Mouse (Mus musculus) testis, adult 2 months (tissue): ENCODE measurements around the gene Nfu1. TPM values are rescaled to one million over a fixed set of nuclear protein-coding genes. Genes with fewer than 3 reads are reported as not detected.
"Not testable (repeated sequence)": the region's sequence is repeated elsewhere in the genome, so short reads cannot be mapped to it uniquely, and the experiment has no call there.

Source experiments
- H3K27ac ChIP-seq: fragments of 200-500 bp; 2 replicates; pipeline ENCODE4 v1.5.1; 2012; ENCODE audit warnings: low read depth, low read length; ENCODE audit not compliant: control insufficient read depth, insufficient read depth
- H3K27me3 ChIP-seq: fragments of 200-500 bp; 2 replicates; pipeline ENCODE4 v1.6.1; 2012; ENCODE audit warnings: mild to moderate bottlenecking, low read length, moderate library complexity; ENCODE audit not compliant: control insufficient read depth, insufficient read depth
- H3K36me3 ChIP-seq: fragments of 200-500 bp; 2 replicates; pipeline ENCODE4 v1.6.1; 2012; ENCODE audit warnings: mild to moderate bottlenecking, low read length; ENCODE audit not compliant: control insufficient read depth, insufficient read depth
- H3K4me1 ChIP-seq: fragments of 200-500 bp; 2 replicates; pipeline ENCODE4 v1.6.1; 2012; ENCODE audit warnings: low read length; ENCODE audit not compliant: control insufficient read depth, insufficient read depth
- H3K4me3 ChIP-seq: fragments of 200-500 bp; 2 replicates; pipeline ENCODE4 v1.5.1; 2012; ENCODE audit warnings: low read depth, mild to moderate bottlenecking, low read length, moderate library complexity, mixed read lengths; ENCODE audit not compliant: control insufficient read depth
- CTCF ChIP-seq: fragments of 200-500 bp; IDR thresholded peaks from 2 replicates; pipeline ENCODE4 v1.5.1; 2012; ENCODE audit warnings: low read depth, mild to moderate bottlenecking, inconsistent platforms, low read length, moderate library complexity; ENCODE audit not compliant: control insufficient read depth, insufficient read depth, insufficient replicate concordance
- POLR2A ChIP-seq: fragments of 200-500 bp; IDR thresholded peaks from 2 replicates; pipeline ENCODE4 v1.6.1; 2012; ENCODE audit warnings: low read depth, mild to moderate bottlenecking, inconsistent platforms, low read length, moderate library complexity; ENCODE audit not compliant: control insufficient read depth
- polyA plus RNA-seq: library from polyadenylated mRNA; depleted of rRNA; stranded (reverse); fragments of >200 nt; gene quantifications from 2 replicates; pipeline ENCODE4 v1.2.3, GENCODE M21; 2012

The Nfu1 gene
- polyA plus RNA-seq, 1 experiment: 119 TPM

DNA sequence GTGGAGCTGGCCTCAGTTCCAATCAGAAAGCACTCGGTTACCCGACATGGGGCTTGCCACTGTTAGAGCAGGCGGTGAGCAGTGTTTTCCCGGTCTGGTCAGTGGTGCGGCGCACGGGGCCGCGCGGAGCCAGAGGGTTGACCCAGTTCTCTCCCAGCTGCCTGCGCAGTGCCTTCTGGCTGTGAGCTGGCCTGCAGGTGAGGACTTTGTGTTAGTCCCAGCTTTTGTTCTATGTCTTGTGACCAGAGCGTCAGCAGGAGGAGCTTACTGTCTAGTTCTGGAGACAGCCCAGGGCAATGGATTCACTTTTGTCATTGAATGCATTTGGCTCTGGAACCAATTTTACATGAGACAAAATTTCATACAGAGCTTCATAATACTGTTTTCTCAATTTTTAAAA is 12.8 kb downstream of the Nfu1 start:
- peaks cover 6% of the 10 kb centered on the region for H3K36me3 ChIP-seq
- TF ChIP-seq POLR2A (no peak), CTCF (no peak)
- H3K4me3 ChIP-seq: no peak overlapping the region

DNA sequence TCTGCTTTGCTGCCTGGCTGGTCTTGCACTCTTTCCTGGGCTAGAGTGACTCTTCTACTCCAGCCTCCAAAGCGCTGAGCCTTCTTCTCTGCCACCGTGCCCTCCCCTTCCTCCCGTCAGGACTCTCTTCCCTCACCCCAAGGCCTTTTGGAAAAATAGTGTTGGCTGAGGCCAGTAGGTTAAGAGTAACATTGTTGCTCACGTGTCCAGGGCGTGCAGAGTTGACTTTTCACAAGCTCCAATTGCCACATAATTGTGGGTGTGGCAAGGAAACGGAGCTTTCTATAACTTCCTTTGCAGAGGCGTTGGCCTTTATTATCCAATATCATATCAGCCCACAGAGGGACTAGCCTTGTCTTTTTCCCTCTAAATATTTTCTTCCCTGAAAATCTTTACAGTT is 17.9 kb downstream of the Nfu1 start:
- no peak overlapping the region for H3K4me3 ChIP-seq
- no peaks in the 10 kb centered on the region; the same call in 1 of the 2 replicates for H3K4me1 ChIP-seq
- H3K27me3 ChIP-seq: no peaks in the 10 kb centered on the region
- peaks cover 4% of the 10 kb centered on the region for H3K36me3 ChIP-seq
- no peak overlapping the region for H3K27ac ChIP-seq
- TF ChIP-seq CTCF: no peak

More for the DNA sequence above, 12.8 kb downstream of the Nfu1 start:
- no peak overlapping the region for H3K27ac ChIP-seq
- H3K4me1 ChIP-seq: no peaks in the 10 kb centered on the region
- H3K27me3 ChIP-seq: no peaks in the 10 kb centered on the region

DNA sequence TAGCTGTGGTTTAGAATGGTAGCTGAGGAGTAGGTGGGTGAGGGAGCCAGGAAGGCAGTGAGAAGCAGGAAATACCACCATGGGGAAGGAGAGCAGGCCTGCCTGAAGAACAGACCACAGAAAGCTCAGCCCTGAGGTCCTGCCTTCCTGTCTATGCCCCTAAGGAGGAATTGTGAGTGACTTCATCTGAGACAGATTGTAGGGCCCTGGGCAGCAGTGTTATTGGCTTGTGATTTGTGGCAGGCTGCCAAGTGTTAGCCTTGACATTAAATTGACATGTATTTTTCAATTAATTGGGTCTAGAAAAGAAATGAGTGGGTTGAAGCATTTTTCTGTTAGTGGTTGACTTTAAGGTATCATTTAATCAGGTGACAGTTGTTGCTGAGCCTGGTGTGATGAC is 19.8 kb downstream of the Nfu1 start:
- TF ChIP-seq CTCF: no peak
- TF ChIP-seq POLR2A: no peak
- Histone ChIP-seq H3K4me1 (no peaks in the 10 kb centered on the region; the same call in 1 of the 2 replicates), H3K4me3 (no peak overlapping the region), H3K36me3 (no peaks in the 10 kb centered on the region), H3K27ac (no peak overlapping the region), H3K27me3 (no peaks in the 10 kb centered on the region)

DNA sequence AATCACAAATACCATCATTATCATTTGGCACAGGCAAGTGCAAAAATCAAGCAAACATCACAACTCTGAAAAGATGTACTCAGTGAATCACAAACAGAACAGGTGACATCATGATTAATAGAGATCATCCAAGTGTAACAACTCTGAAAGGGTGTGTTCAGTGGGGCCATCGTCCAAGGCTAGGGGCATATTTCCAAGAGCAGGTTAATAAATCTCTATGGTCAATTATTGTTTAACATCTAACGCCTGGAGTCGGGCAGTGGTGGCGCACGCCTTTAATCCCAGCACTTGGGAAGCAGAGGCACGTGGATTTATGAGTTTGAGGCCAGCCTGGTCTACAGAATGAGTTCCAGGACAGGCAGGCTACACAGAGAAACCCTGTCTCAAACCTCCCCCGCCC is 22.3 kb downstream of the Nfu1 start:
- not testable (repeated sequence) for H3K36me3 ChIP-seq, H3K4me1 ChIP-seq, H3K27ac ChIP-seq, H3K27me3 ChIP-seq, H3K4me3 ChIP-seq

DNA sequence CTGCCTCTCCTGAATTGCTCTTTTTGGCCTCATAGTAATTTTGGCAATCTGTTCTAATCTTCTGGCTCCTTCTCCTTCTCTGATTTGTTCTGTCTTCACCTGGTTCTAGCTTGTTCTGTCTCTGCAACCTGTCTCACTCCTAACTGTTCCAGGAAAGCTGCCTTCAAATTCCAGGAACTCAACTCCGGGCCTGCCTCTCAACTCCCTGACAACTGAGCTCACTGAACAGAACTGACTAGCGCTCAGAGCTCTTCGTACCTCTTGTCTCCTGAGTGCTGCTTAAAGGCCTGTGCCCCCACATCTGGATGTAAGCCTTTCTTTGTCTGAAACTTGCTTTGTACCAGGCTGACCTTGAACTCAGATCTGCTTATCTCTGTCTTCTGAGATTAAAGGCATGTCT is 23.4 kb downstream of the Nfu1 start:
- no peaks in the 10 kb centered on the region for H3K4me1 ChIP-seq
- TF ChIP-seq CTCF: no peak
- TF ChIP-seq POLR2A: no peak
- no peaks in the 10 kb centered on the region for H3K36me3 ChIP-seq
- H3K27me3 ChIP-seq: no peaks in the 10 kb centered on the region
- no peak overlapping the region for H3K27ac ChIP-seq
- no peak overlapping the region for H3K4me3 ChIP-seq

DNA sequence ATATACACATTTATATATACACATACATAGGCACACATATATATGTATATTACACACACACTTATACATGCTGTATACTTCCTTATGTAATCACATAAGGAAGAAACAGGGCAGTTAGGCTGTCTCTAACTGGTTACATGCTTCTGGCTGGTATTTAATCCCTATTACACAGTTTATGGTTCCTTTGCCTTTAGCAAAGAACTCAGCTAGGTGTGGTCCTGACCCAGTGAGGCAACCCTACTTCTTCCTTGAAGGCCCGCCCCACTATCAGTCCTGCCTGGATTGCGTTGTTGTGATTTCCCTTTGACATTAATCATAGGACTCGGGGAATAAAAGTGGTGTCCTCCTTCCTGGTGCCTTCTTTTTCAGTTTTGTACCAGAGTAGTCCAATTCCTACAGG is 25.4 kb downstream of the Nfu1 start:
- Histone ChIP-seq H3K4me3 (no peak overlapping the region), H3K27ac (no peak overlapping the region), H3K4me1 (no peaks in the 10 kb centered on the region), H3K36me3 (no peaks in the 10 kb centered on the region), H3K27me3 (no peaks in the 10 kb centered on the region)
- TF ChIP-seq POLR2A (no peak), CTCF (no peak)

DNA sequence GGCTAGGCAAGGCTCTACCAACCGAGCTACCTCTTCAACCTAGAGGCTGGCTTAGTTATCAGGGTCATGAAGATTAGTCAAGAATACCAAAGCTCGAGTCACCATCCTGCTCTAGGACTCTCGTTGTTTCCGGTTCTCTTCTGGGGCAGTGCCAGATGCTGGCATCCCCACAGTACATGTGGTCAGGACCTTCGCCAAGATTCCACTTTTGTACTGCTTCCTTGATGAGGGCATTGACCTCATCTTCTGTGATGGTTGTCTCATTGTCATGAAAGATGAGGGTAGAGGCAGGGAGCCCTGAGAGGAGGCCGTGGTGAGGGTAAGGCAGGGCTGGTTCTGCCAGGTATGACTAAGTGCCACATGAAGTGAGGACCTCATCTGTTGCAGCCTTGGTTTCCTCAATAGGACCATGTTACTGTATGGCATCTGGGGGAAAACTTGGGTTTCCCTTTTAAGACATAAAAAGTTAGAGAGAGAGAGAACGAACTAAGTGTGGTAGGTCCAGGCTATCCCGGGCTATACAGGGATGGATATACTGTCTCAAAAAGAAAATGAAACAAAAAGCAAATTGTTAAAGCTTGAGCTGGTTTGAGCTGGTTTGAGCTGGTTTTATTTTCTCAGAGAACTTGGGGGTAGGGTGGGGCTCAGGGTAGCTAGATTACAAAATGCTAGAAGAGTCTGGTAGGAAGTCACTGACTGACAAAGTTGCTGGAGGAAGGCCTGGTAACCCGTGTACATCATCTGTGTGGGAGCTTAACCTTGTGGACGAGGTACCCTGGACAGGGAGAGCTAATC is 29.0 kb downstream of the Nfu1 start:
- no peaks in the 10 kb centered on the region for H3K27me3 ChIP-seq
- H3K36me3 ChIP-seq: no peaks in the 10 kb centered on the region
- TF ChIP-seq POLR2A: no peak

DNA sequence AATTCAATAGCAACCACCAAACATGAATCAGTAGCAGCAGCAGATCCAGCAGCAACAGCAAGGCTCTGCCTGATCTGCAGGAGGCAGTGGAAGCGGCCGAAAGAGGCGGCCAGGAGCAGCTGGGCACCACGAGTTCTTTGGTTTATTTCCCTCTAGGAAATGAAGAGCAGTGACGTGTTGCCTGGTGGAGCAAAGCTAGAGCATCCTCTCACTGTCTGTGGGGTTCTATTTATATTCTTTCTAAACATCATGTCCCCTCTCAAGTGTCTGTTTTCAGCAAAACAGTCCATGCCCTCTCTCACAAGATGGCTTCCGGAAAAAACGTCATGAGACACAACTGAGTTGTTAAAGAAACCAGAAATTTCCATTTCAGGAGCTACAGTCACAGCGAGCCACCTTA is 30.1 kb downstream of the Nfu1 start:
- TF ChIP-seq CTCF (no peak), POLR2A (no peak)
- no peak overlapping the region for H3K27ac ChIP-seq
- no peaks in the 10 kb centered on the region for H3K27me3 ChIP-seq
- no peak overlapping the region for H3K4me3 ChIP-seq
- no peaks in the 10 kb centered on the region for H3K36me3 ChIP-seq
- H3K4me1 ChIP-seq: peaks cover 6% of the 10 kb centered on the region; the same call in 1 of the 2 replicates

More for the DNA sequence above, 29.0 kb downstream of the Nfu1 start:
- Histone ChIP-seq H3K4me1 (peaks cover 6% of the 10 kb centered on the region; the same call in 1 of the 2 replicates), H3K27ac (no peak overlapping the region), H3K4me3 (no peak overlapping the region)
